Comparison of ENCODE assay signal across 8 mouse cellular contexts in genomic region chr14:52140577-52141444, GRCm38 (mm10). TPM values are rescaled to one million over a fixed set of nuclear protein-coding genes. Genes with fewer than 3 reads are reported as not detected.
DNase-seq lines count a peak whose midpoint lies in the region; ATAC-seq and TF ChIP-seq lines count a peak whose summit lies in the region.

No protein-coding gene starts in this region.

- TF ChIP-seq CTCF in kidney, adult 2 months (conservative IDR thresholded peaks at IDR 0.05; ENCODE audit: insufficient read depth, insufficient read length, low read depth, low read length): no peak

- H3K27ac ChIP-seq in kidney, adult 2 months (ENCODE audit: insufficient read depth, low read depth, low read length): no peak overlapping the region
- no peak overlapping the region; the same call in 1 of the 2 replicates for H3K27ac ChIP-seq in limb, embryonic 14.5 days (replicated peaks; ENCODE audit: low read depth, low read length)
- H3K27ac ChIP-seq in stomach, embryonic 15.5 days: no peak overlapping the region
- no peak overlapping the region for H3K27ac ChIP-seq in midbrain, embryonic 13.5 days

- WGBS in kidney, adult 2 months: 37% methylated on average over 19 of the region's 19 CpGs
- 29% methylated on average over 19 of the region's 19 CpGs for WGBS in limb, embryonic 14.5 days
- 36% methylated on average over 19 of the region's 19 CpGs for WGBS in stomach, embryonic 15.5 days
- WGBS in midbrain, embryonic 13.5 days: 74% methylated on average over 19 of the region's 19 CpGs

- peak overlapping the region; percentile 24 for H3K4me3 ChIP-seq in kidney, adult 2 months (ENCODE audit: insufficient read depth, low read depth, low read length)
- H3K4me3 ChIP-seq in limb, embryonic 14.5 days (replicated peaks; ENCODE audit: low read length): no peak overlapping the region
- peak overlapping the region; percentile 27; the same call in 1 of the 2 replicates for H3K4me3 ChIP-seq in stomach, embryonic 15.5 days (replicated peaks)
- H3K4me3 ChIP-seq in midbrain, embryonic 13.5 days (replicated peaks): no peak overlapping the region

- no peaks in the 10 kb centered on the region for H3K36me3 ChIP-seq in kidney, adult 2 months (ENCODE audit: control insufficient read depth, insufficient read depth, low read length)
- H3K36me3 ChIP-seq in limb, embryonic 14.5 days (ENCODE audit: control insufficient read depth, insufficient read depth, low read length): no peaks in the 10 kb centered on the region
- H3K36me3 ChIP-seq in stomach, embryonic 15.5 days: no peaks in the 10 kb centered on the region
- H3K36me3 ChIP-seq in midbrain, embryonic 13.5 days: no peaks in the 10 kb centered on the region

- ATAC-seq in limb, embryonic 14.5 days (ENCODE audit: low FRiP score, low read depth): peak; percentile 71; the same call in 1 of the 2 replicates
- ATAC-seq in stomach, embryonic 15.5 days (ENCODE audit: insufficient read depth, low FRiP score, low read depth): peak; percentile 50; the same call in 1 of the 2 replicates
- ATAC-seq in midbrain, embryonic 13.5 days: no peak

- TF ChIP-seq POLR2A in kidney, adult 2 months (IDR thresholded peaks at IDR 0.05; ENCODE audit: low read depth, low read length): no peak
- TF ChIP-seq POLR2A in limb, embryonic 14.5 days (IDR thresholded peaks at IDR 0.05; ENCODE audit: borderline replicate concordance, extremely low read depth, insufficient read depth, insufficient read length): no peak

- no peaks in the 10 kb centered on the region for H3K9me3 ChIP-seq in limb, embryonic 14.5 days (ENCODE audit: control insufficient read depth, low read length)
- no peaks in the 10 kb centered on the region for H3K9me3 ChIP-seq in stomach, embryonic 15.5 days
- H3K9me3 ChIP-seq in midbrain, embryonic 13.5 days: no peaks in the 10 kb centered on the region

- H3K4me1 ChIP-seq in kidney, adult 2 months (ENCODE audit: control insufficient read depth, insufficient read depth, low read length): no peaks in the 10 kb centered on the region
- H3K4me1 ChIP-seq in limb, embryonic 14.5 days (ENCODE audit: control insufficient read depth, insufficient read depth, low read length): peaks cover 5% of the 10 kb centered on the region
- H3K4me1 ChIP-seq in stomach, embryonic 15.5 days: 0 out of 2 replicates have a peak, but pooled peaks cover 13% of the 10 kb centered on the region
- no peaks in the 10 kb centered on the region for H3K4me1 ChIP-seq in midbrain, embryonic 13.5 days (replicated peaks)

- H3K4me2 ChIP-seq in limb, embryonic 14.5 days (replicated peaks; ENCODE audit: low read depth, low read length, severe bottlenecking): peak overlapping the region; percentile 33
- peak overlapping the region; percentile 45 for H3K4me2 ChIP-seq in stomach, embryonic 15.5 days
- H3K4me2 ChIP-seq in midbrain, embryonic 13.5 days (replicated peaks): no peak overlapping the region

- DNase-seq in kidney, adult 2 months: no peak
- DNase-seq in kidney, postnatal 14 days: no peak
- DNase-seq in R1 (ENCODE audit: low read depth, low spot score): peak; percentile 48
- DNase-seq in limb, embryonic 14.5 days (ENCODE audit: low spot score): peak; percentile 47
- no peak for DNase-seq in layer of hippocampus, adult 11-12 months (ENCODE audit: low spot score)
- DNase-seq in cerebellum, postnatal 25 days: no peak

- H3K9ac ChIP-seq in limb, embryonic 14.5 days (ENCODE audit: low read depth, low read length, severe bottlenecking): no peak overlapping the region
- no peak overlapping the region for H3K9ac ChIP-seq in stomach, embryonic 15.5 days
- H3K9ac ChIP-seq in midbrain, embryonic 13.5 days (replicated peaks): no peak overlapping the region

- no peaks in the 10 kb centered on the region for H3K27me3 ChIP-seq in kidney, adult 2 months (replicated peaks; ENCODE audit: control insufficient read depth, insufficient read depth, low read length)
- H3K27me3 ChIP-seq in limb, embryonic 14.5 days (ENCODE audit: control insufficient read depth, insufficient read depth, low read length): no peaks in the 10 kb centered on the region
- H3K27me3 ChIP-seq in stomach, embryonic 15.5 days (replicated peaks): no peaks in the 10 kb centered on the region
- H3K27me3 ChIP-seq in midbrain, embryonic 13.5 days: no peaks in the 10 kb centered on the region

RNA-seq across cellular contexts. Expression of gene Rpgrip1, which starts 30.3 kb away (rescaled TPM):
- polyA plus RNA-seq in kidney, adult 2 months (2012; rRNA removed): 2.5 and 2.9 TPM in 2 replicates
- polyA plus RNA-seq in limb, embryonic 14.5 days (2012; rRNA removed): 1.1 and 2.1 TPM in 2 replicates
- polyA plus RNA-seq in limb, embryonic 14.5 days (2014; fragmentation: Nextera tagmentation; extraction: Ambion mirVana): 63.4 and 70.1 TPM in 2 replicates
- 56.4 and 59.0 TPM in 2 replicates for polyA plus RNA-seq in stomach, embryonic 15.5 days (2015; fragmentation: Nextera tagmentation; extraction: Ambion mirVana)
- 60.6 and 69.4 TPM in 2 replicates for polyA plus RNA-seq in midbrain, embryonic 13.5 days (2015; fragmentation: Nextera tagmentation; extraction: Ambion mirVana)

RNA-seq across cellular contexts. Expression of gene Hnrnpc, which starts 37.0 kb away (rescaled TPM):
- polyA plus RNA-seq in kidney, adult 2 months (2012; rRNA removed): 62.9 and 90.0 TPM in 2 replicates
- 386 and 478 TPM in 2 replicates for polyA plus RNA-seq in limb, embryonic 14.5 days (2012; rRNA removed)
- 526 and 573 TPM in 2 replicates for polyA plus RNA-seq in limb, embryonic 14.5 days (2014; fragmentation: Nextera tagmentation; extraction: Ambion mirVana)
- polyA plus RNA-seq in stomach, embryonic 15.5 days (2015; fragmentation: Nextera tagmentation; extraction: Ambion mirVana): 570 and 597 TPM in 2 replicates
- 705 and 728 TPM in 2 replicates for polyA plus RNA-seq in midbrain, embryonic 13.5 days (2015; fragmentation: Nextera tagmentation; extraction: Ambion mirVana)

RNA-seq across cellular contexts. Expression of gene Supt16, which starts 56.4 kb away (rescaled TPM):
- 7.1 and 10.2 TPM in 2 replicates for polyA plus RNA-seq in kidney, adult 2 months (2012; rRNA removed)
- 34.5 and 41.5 TPM in 2 replicates for polyA plus RNA-seq in limb, embryonic 14.5 days (2012; rRNA removed)
- polyA plus RNA-seq in limb, embryonic 14.5 days (2014; fragmentation: Nextera tagmentation; extraction: Ambion mirVana): 56.0 and 58.7 TPM in 2 replicates
- 54.6 and 58.7 TPM in 2 replicates for polyA plus RNA-seq in stomach, embryonic 15.5 days (2015; fragmentation: Nextera tagmentation; extraction: Ambion mirVana)
- 62.7 and 68.4 TPM in 2 replicates for polyA plus RNA-seq in midbrain, embryonic 13.5 days (2015; fragmentation: Nextera tagmentation; extraction: Ambion mirVana)

Comparison
In these comparisons a context has a peak if more than half of its experiments do, and no peak if none do; other contexts are left out.
1. DNase-seq: peak in R1 (single experiment) and limb, embryonic 14.5 days (single experiment); none in kidney, adult 2 months (single experiment), kidney, postnatal 14 days (single experiment), layer of hippocampus, adult 11-12 months (single experiment) and cerebellum, postnatal 25 days (0 of 2).
2. H3K4me3 ChIP-seq: peak in kidney, adult 2 months (single experiment) and stomach, embryonic 15.5 days (single experiment); none in limb, embryonic 14.5 days (single experiment) and midbrain, embryonic 13.5 days (single experiment).